Mouse (Mus musculus) small intestine, adult 2 months (tissue): ENCODE results near the gene Krtap19-3.

ENCODE experiments used
- CTCF ChIP-seq: fragments of 200-500 bp; IDR thresholded peaks from 2 replicates; pipeline ENCODE4 v1.5.1; 2012; ENCODE audit warnings: low read depth, mild to moderate bottlenecking, control low read depth, inconsistent platforms, low read length, moderate library complexity, mixed read lengths; ENCODE audit not compliant: insufficient replicate concordance, insufficient read length; ENCODE audit errors: extremely low read depth
- POLR2A ChIP-seq: fragments of 200-500 bp; IDR thresholded peaks from 2 replicates; pipeline ENCODE4 v1.6.1; 2012; ENCODE audit warnings: low read depth, mild to moderate bottlenecking, control low read depth, inconsistent platforms, low read length, moderate library complexity

GRCm38 (mm10) chr16:88848558-88848957 is 29.3 kb downstream of the Krtap19-3 start:
- no peak for TF ChIP-seq POLR2A
- no peak for TF ChIP-seq CTCF
